Mouse (Mus musculus) forebrain, embryonic 12.5 days (tissue): ENCODE measurements around the gene Pi4kb. TPM values are rescaled to one million over a fixed set of nuclear protein-coding genes. Genes with fewer than 3 reads are reported as not detected.

Experiments
- ATAC-seq: fragments of 200-750 bp; cut with Nextera tagmentation; 2 replicates; pipeline ENCODE4 v1.8.0; 2017; ENCODE audit warnings: moderate TSS enrichment; ENCODE audit not compliant: low FRiP score
- H3K27ac ChIP-seq: fragments of 300-500 bp; sonication (generic); 2 replicates; pipeline ENCODE4 v1.5.1; 2016; ENCODE audit warnings: mild to moderate bottlenecking
- H3K27me3 ChIP-seq: fragments of 300-500 bp; sonication (generic); 2 replicates; pipeline ENCODE4 v1.6.1; 2016; ENCODE audit warnings: mild to moderate bottlenecking
- H3K36me3 ChIP-seq: fragments of 300-500 bp; sonication (generic); replicated peaks from 2 replicates; pipeline ENCODE4 v1.6.1; 2016; ENCODE audit warnings: mild to moderate bottlenecking
- H3K4me1 ChIP-seq: fragments of 300-500 bp; sonication (generic); 2 replicates; pipeline ENCODE4 v1.6.1; 2016
- H3K4me2 ChIP-seq: fragments of 300-500 bp; sonication (generic); 2 replicates; pipeline ENCODE4 v1.6.1; 2016; ENCODE audit warnings: mild to moderate bottlenecking, moderate library complexity
- H3K4me3 ChIP-seq: fragments of 300-500 bp; sonication (generic); replicated peaks from 2 replicates; pipeline ENCODE4 v1.5.1; 2016; ENCODE audit warnings: mild to moderate bottlenecking
- H3K9ac ChIP-seq: fragments of 300-500 bp; sonication (generic); 2 replicates; pipeline ENCODE4 v1.6.1; 2016; ENCODE audit warnings: mild to moderate bottlenecking
- H3K9me3 ChIP-seq: fragments of 300-500 bp; sonication (generic); 2 replicates; pipeline ENCODE4 v1.6.1; 2016
- WGBS: fragments of 180-500 bp; shearing (Covaris S2); methylation state at CpG from one replicate; pipeline ENCODE4 v1.1.7; 2016; 5-methylcytosine and 5-hydroxymethylcytosine counted together
- microRNA-seq: library from miRNA; unstranded; fragments of <30 nt; microRNA quantifications from one replicate; pipeline ENCODE4, GENCODE M21; 2017
- polyA plus RNA-seq: library from polyadenylated mRNA; unstranded; fragments of >200 nt; fragmentation: Nextera tagmentation; extraction: Ambion mirVana; gene quantifications from 2 replicates; pipeline ENCODE4 v1.2.1, GENCODE M21; 2016

Gene Pi4kb
- polyA plus RNA-seq, 1 experiment from 2014 or later = 17.2 TPM

DNA sequence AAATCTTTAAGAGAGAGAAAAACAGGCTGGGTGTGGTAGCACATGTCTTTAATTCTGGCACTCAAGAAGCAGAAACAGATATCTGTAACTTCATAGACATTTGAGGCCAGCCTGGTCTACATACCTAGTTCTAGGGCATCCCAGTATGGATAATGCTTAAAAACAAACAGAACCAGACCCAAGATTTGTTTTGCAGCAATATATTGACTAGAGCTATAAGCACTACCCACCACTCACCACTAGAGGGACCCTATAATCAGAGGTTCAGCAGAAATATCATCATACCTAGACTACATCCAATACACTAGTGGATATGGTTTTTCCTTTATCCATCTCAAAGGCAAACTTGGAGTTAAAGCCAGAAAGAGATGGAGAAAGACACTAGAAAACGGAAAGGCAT is 78.4 kb downstream of the Pi4kb start:
- Histone ChIP-seq H3K4me2 (no peak overlapping the region), H3K27ac (no peak overlapping the region), H3K36me3 (peaks cover 4% of the 10 kb centered on the region), H3K9ac (no peak overlapping the region), H3K9me3 (no peaks in the 10 kb centered on the region), H3K27me3 (no peaks in the 10 kb centered on the region), H3K4me3 (no peak overlapping the region), H3K4me1 (no peaks in the 10 kb centered on the region)
- no peak for ATAC-seq
- 54% methylated on average over 1 of the region's 1 CpGs for WGBS

DNA sequence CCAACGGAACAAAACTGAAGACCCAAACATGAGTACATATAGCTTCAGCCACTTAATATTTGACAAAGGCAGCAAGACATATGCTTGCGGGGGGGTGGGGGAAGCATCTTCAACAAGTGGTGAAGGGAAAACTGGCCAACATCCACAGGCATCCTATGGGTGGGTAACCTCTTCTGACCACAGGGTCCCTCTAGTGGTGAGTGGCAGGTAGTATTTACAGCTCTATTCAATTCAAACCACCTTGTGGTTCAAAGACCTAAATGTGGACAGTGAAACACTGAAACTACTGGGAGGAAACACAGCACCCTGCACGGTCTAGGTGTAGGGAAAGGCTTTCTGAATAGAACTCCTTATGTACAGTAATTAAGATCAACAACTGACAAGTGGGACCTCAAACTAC is 79.2 kb downstream of the Pi4kb start:
- Histone ChIP-seq H3K4me2 (no peak overlapping the region), H3K4me1 (no peaks in the 10 kb centered on the region), H3K4me3 (no peak overlapping the region), H3K9ac (no peak overlapping the region), H3K36me3 (peaks cover 12% of the 10 kb centered on the region), H3K9me3 (no peaks in the 10 kb centered on the region), H3K27me3 (no peaks in the 10 kb centered on the region), H3K27ac (no peak overlapping the region)
- 49% methylated on average over 3 of the region's 3 CpGs for WGBS
- ATAC-seq = 0 out of 2 replicates have a peak, but pooled peaks have one; percentile 51

DNA sequence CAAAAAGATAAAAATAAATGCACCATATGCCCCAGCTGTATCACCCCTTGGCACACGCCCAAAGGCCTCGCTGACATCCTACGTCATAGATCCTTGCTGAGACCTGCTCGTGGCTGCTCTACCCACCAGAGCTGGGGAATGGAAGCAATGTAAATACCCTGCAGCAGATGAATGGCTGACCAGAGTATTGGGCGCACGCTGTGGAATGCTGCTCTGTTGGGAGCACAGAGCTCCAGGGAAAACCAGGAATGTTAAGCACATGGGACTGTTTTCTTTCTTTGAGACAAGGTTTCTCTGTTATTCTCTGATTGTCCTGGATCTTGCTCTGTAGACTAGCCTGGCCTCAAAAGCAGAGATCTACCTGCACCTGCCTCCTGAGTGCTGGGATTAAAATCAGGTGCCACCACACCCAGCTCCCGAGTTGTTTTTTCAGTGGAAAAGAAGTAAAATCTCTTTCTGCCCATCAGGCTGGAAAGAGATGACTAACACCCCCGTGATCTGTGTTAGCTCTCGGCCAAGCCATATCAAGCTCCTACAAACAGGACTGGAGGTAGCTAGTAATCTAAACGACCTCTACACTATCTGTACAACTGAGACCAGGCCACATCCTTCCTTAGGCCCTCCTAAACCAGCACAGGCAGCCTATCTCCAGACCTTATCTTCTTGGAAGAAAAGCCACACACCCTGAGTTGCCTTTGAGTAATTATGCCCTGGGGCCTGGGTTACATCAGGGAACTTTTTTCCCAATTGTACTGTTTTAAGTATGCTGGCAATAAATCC is 80.1 kb downstream of the Pi4kb start:
- 55% methylated on average over 10 of the region's 10 CpGs for WGBS
- H3K9ac ChIP-seq = no peak overlapping the region

DNA sequence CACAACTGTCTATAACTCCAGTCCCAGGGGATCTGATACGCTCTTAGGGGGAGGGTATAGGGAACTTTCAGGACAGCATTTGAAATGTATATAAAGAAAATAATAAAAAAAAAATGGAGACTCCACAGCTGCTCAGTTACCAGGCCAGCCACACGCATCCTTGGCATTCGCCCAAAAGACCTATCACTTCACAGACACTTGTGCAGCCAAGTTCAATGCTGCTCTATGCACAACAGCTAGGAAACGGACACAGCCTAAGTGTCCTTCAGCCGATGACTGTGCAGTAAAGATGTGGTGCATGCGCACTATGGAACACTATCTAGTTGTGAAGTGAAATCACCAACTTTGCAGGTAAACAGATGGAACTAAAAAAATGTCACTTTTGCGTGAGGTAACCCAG is 81.7 kb downstream of the Pi4kb start:
- no peaks in the 10 kb centered on the region for H3K9me3 ChIP-seq
- no peak overlapping the region for H3K4me3 ChIP-seq
- no peaks in the 10 kb centered on the region for H3K27me3 ChIP-seq
- H3K9ac ChIP-seq = no peak overlapping the region
- no peak overlapping the region for H3K27ac ChIP-seq
- H3K36me3 ChIP-seq = peaks cover 37% of the 10 kb centered on the region
- no peaks in the 10 kb centered on the region for H3K4me1 ChIP-seq
- WGBS = 94% methylated on average over 7 of the region's 7 CpGs
- no peak overlapping the region for H3K4me2 ChIP-seq
- no peak for ATAC-seq

More for the DNA sequence above, 80.1 kb downstream of the Pi4kb start:
- H3K9me3 ChIP-seq = no peaks in the 10 kb centered on the region
- H3K27me3 ChIP-seq = no peaks in the 10 kb centered on the region
- no peak for ATAC-seq
- no peak overlapping the region for H3K4me2 ChIP-seq
- H3K27ac ChIP-seq = no peak overlapping the region
- H3K4me3 ChIP-seq = no peak overlapping the region
- H3K4me1 ChIP-seq = no peaks in the 10 kb centered on the region
- H3K36me3 ChIP-seq = peaks cover 21% of the 10 kb centered on the region

Small RNA genes lying within 50 kb of the gene (microRNA-seq; reads per million reads assigned to microRNA genes)
- gene Mir7013 = 0.73 reads per million

Other genes starting within 250 kb of the Pi4kb start
- 5.9 and 6.0 TPM in 2 replicates for gene Cgn, start 188.2 kb upstream of the Pi4kb start, polyA plus RNA-seq
- 27.6 and 28.8 TPM in 2 replicates for gene Pogz, start 137.2 kb upstream of the Pi4kb start, polyA plus RNA-seq
- gene Psmb4, start 87.8 kb upstream of the Pi4kb start, polyA plus RNA-seq = 295 and 311 TPM in 2 replicates
- 5.5 and 5.9 TPM in 2 replicates for gene Selenbp1, start 41.7 kb upstream of the Pi4kb start, polyA plus RNA-seq
- gene Rfx5, start 20.7 kb upstream of the Pi4kb start, polyA plus RNA-seq = 8.6 and 9.2 TPM in 2 replicates
- 36.6 and 39.0 TPM in 2 replicates for gene Zfp687, start 40.7 kb downstream of the Pi4kb start, polyA plus RNA-seq
- gene Psmd4, start 67.9 kb downstream of the Pi4kb start, polyA plus RNA-seq = 283 and 295 TPM in 2 replicates
- gene Pip5k1a, start 132.2 kb downstream of the Pi4kb start, polyA plus RNA-seq = 21.4 and 23.0 TPM in 2 replicates
- gene Vps72, start 136.3 kb downstream of the Pi4kb start, polyA plus RNA-seq = 242 and 252 TPM in 2 replicates
- 0.97 and 1.1 TPM in 2 replicates for gene Tmod4, start 149.7 kb downstream of the Pi4kb start, polyA plus RNA-seq
- gene Scnm1, start 159.3 kb downstream of the Pi4kb start, polyA plus RNA-seq = 84.6 and 95.1 TPM in 2 replicates
- 19.7 and 21.1 TPM in 2 replicates for gene Lysmd1, start 159.4 kb downstream of the Pi4kb start, polyA plus RNA-seq
- gene Tnfaip8l2, start 167.6 kb downstream of the Pi4kb start, polyA plus RNA-seq = 1.5 and 2.0 TPM in 2 replicates
- 31.2 and 34.5 TPM in 2 replicates for gene Sema6c, start 185.7 kb downstream of the Pi4kb start, polyA plus RNA-seq
- 12.2 and 12.5 TPM in 2 replicates for gene Gabpb2, start 243.2 kb downstream of the Pi4kb start, polyA plus RNA-seq